Mouse (Mus musculus): ENCODE data around the gene Vars. TPM values are rescaled to one million over a fixed set of nuclear protein-coding genes. Genes with fewer than 3 reads are reported as not detected.
"Not testable (repeated sequence)": the region's sequence is repeated elsewhere in the genome, so short reads cannot be mapped to it uniquely, and the experiment has no call there.

Gene Vars
- polyA plus RNA-seq, 1 experiment from 2014 or later: 222 TPM

- 17% methylated on average over 12 of the region's 12 CpGs for WGBS
- H3K4me3 ChIP-seq: peak overlapping the region; percentile 57
Observed at GRCm38 (mm10) chr17:34959881-34960515, 40.8 kb upstream of the Vars start.

DNA sequence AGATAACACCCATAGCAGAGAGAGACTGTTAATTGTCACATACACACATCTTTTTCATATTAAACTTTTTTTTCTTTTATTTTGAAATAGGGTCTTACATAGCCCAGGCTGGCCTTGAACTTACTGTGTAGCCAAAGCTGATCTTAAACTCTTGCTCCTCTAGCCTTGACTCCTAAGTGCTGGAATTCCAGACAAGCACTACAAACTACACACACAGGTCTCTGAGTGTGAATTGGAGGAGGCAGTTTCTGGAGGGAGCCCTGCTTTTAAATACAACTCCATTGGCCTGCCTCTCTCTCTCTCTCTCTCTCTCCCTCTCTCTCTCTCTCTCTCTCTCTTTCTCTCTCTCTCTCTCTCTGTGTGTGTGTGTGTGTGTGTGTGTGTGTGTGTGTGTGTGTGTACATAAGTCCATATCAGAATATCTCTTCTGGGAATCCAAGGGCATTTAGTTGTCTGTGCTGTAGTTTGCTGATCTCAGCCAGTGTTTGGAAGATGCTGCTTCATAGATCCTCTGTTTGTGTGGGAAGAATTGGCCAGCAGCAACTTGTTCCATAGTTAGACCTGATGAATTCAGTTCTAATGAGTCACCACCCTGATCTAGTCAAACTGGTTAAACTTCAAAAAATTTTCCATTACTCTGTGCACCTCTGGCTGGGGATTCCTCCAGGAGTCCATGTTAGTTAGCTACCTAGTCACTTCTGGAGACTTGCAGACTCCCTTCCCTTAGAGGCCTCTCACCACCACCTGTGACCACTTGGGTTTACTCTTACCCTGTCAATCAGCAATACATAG lies 39.9 kb upstream of the Vars start:
- no peaks in the 10 kb centered on the region for H3K36me3 ChIP-seq
- H3K27ac ChIP-seq: no peak overlapping the region
- H3K4me3 ChIP-seq: no peak overlapping the region
- H3K27me3 ChIP-seq (ENCODE audit: low read depth, poor library complexity, severe bottlenecking): peaks cover 51% of the 10 kb centered on the region
- H3K4me1 ChIP-seq: peaks cover 16% of the 10 kb centered on the region
- DNase-seq (ENCODE audit: low spot score): no peak
- no peaks in the 10 kb centered on the region for H3K9me3 ChIP-seq (replicated peaks)

More at GRCm38 (mm10) chr17:34959881-34960515, 40.8 kb upstream of the Vars start:
- no peaks in the 10 kb centered on the region for H3K9me3 ChIP-seq (replicated peaks)
- H3K27me3 ChIP-seq (ENCODE audit: low read depth, poor library complexity, severe bottlenecking): peaks cover 52% of the 10 kb centered on the region
- H3K36me3 ChIP-seq: no peaks in the 10 kb centered on the region
- H3K27ac ChIP-seq: peak overlapping the region; percentile 89
- no peak for DNase-seq (ENCODE audit: low spot score)
- H3K4me1 ChIP-seq: peaks cover 15% of the 10 kb centered on the region

GRCm38 (mm10) chr17:34962125-34962524 lies 38.7 kb upstream of the Vars start:
- 41% methylated on average over 3 of the region's 3 CpGs for WGBS
- Histone ChIP-seq H3K4me3 (no peak overlapping the region), H3K27me3 (ENCODE audit: low read depth, poor library complexity, severe bottlenecking) (peaks cover 46% of the 10 kb centered on the region), H3K4me1 (peaks cover 16% of the 10 kb centered on the region), H3K27ac (no peak overlapping the region), H3K9me3 (replicated peaks) (no peaks in the 10 kb centered on the region), H3K36me3 (no peaks in the 10 kb centered on the region)
- DNase-seq (ENCODE audit: low spot score): no peak

DNA sequence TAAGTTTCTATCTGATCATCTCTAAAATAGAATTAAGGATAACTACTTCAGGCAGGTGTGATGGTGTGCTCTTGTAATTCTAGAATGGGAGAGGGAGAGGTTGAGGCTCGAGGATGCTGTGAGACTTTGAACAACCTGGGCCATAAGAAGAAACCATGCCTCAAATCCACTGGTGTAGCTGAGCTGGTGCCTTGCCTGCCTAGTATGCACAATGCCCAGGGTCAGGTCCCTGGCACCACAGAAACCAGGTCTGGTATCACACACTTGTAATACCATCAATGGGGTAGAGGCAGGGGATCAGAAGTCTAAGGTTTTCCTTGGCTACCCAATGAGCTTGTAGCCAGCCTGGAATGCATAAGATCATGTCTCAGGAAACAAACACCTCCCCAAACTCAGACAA lies 37.9 kb upstream of the Vars start:
- Histone ChIP-seq H3K27ac (no peak overlapping the region), H3K36me3 (no peaks in the 10 kb centered on the region), H3K9me3 (replicated peaks) (no peaks in the 10 kb centered on the region), H3K4me3 (no peak overlapping the region), H3K27me3 (ENCODE audit: low read depth, poor library complexity, severe bottlenecking) (peaks cover 53% of the 10 kb centered on the region), H3K4me1 (peaks cover 16% of the 10 kb centered on the region)
- 60% methylated on average over 1 of the region's 1 CpGs for WGBS
- DNase-seq (ENCODE audit: low spot score): no peak

GRCm38 (mm10) chr17:34964640-34965049 lies 36.1 kb upstream of the Vars start:
- Histone ChIP-seq H3K27ac (no peak overlapping the region), H3K36me3 (no peaks in the 10 kb centered on the region), H3K4me3 (no peak overlapping the region), H3K27me3 (ENCODE audit: low read depth, poor library complexity, severe bottlenecking) (peaks cover 71% of the 10 kb centered on the region), H3K4me1 (peaks cover 15% of the 10 kb centered on the region), H3K9me3 (replicated peaks) (no peaks in the 10 kb centered on the region)
- no peak for DNase-seq (ENCODE audit: low spot score)
- 24% methylated on average over 1 of the region's 1 CpGs for WGBS

DNA sequence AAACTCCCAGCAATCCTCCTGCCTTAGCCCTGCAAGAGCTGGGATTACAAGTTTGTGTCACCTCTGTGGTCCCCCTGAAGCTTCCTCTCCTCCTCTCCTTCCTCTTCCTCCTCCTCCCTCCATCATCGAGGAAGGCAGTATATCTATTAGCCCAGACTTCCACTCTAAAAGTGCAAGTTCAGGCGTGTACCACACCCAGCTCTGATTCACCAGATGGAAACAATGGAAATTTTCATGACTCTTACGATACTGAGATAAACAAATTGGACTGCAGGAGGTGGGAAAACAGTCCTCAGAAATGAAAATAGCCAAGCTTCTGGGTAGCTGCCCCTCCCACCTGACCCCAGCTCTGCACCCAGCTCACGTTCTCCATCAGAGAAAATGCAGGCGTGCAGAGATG lies 35.2 kb upstream of the Vars start:
- no peaks in the 10 kb centered on the region for H3K36me3 ChIP-seq
- WGBS: 84% methylated on average over 5 of the region's 5 CpGs
- H3K9me3 ChIP-seq (replicated peaks): no peaks in the 10 kb centered on the region
- peaks cover 7% of the 10 kb centered on the region for H3K4me1 ChIP-seq
- H3K27ac ChIP-seq: no peak overlapping the region
- H3K4me3 ChIP-seq: no peak overlapping the region
- peaks cover 75% of the 10 kb centered on the region for H3K27me3 ChIP-seq (ENCODE audit: low read depth, poor library complexity, severe bottlenecking)
- no peak for DNase-seq (ENCODE audit: low spot score)

GRCm38 (mm10) chr17:34969822-34970221 lies 31.0 kb upstream of the Vars start, which contains the start of gene Gm20481:
Gene Gm20481 (plus strand): TSS chr17:34969912.
- not testable (repeated sequence) for H3K9me3 ChIP-seq (replicated peaks); H3K4me3 ChIP-seq; H3K27ac ChIP-seq; DNase-seq (ENCODE audit: low spot score); H3K36me3 ChIP-seq
- Histone ChIP-seq H3K4me1 (peaks cover 11% of the 10 kb centered on the region), H3K27me3 (ENCODE audit: low read depth, poor library complexity, severe bottlenecking) (peaks cover 58% of the 10 kb centered on the region)
- 66% methylated on average over 6 of the region's 11 CpGs for WGBS

DNA sequence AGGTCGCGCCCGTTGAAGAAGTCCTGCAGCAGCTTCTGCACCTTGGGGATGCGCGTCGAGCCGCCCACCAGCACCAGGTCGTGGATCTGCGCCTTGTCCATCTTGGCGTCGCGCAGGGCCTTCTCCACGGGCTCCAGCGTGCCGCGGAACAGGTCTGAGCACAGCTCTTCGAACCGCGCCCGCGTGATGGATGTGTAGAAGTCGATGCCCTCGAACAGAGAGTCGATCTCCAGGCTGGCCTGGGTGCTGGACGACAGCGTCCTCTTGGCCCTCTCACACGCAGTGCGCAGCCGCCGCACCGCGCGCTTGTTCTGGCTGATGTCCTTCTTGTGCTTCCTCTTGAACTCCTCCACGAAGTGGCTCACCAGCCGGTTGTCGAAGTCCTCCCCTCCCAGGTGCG lies 29.9 kb upstream of the Vars start:
- not testable (repeated sequence) for H3K36me3 ChIP-seq; DNase-seq (ENCODE audit: low spot score); H3K9me3 ChIP-seq (replicated peaks); H3K27ac ChIP-seq; H3K4me1 ChIP-seq; H3K4me3 ChIP-seq
- 34% methylated on average over 26 of the region's 37 CpGs for WGBS
- H3K27me3 ChIP-seq (ENCODE audit: low read depth, poor library complexity, severe bottlenecking): peaks cover 50% of the 10 kb centered on the region

DNA sequence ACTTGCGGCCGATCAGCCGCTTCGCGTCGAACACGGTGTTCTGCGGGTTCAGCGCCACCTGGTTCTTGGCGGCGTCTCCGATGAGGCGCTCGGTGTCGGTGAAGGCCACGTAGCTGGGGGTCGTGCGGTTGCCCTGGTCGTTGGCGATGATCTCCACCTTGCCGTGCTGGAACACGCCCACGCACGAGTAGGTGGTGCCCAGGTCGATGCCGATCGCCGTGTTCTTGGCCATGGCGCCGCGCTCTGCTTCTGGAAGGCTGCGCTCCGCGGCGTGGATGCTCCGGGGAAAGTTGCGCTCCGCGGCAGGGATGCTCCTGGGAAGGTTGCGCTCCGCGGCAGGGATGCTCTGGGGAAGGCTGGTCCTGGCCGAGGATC lies 29.1 kb upstream of the Vars start:
- DNase-seq (ENCODE audit: low spot score); H3K27ac ChIP-seq; H3K4me1 ChIP-seq; H3K9me3 ChIP-seq (replicated peaks); H3K36me3 ChIP-seq: not testable (repeated sequence)
- Histone ChIP-seq H3K4me3 (peak overlapping the region; percentile 54), H3K27me3 (ENCODE audit: low read depth, poor library complexity, severe bottlenecking) (peaks cover 49% of the 10 kb centered on the region)
- WGBS: 0% methylated on average over 18 of the region's 43 CpGs

DNA sequence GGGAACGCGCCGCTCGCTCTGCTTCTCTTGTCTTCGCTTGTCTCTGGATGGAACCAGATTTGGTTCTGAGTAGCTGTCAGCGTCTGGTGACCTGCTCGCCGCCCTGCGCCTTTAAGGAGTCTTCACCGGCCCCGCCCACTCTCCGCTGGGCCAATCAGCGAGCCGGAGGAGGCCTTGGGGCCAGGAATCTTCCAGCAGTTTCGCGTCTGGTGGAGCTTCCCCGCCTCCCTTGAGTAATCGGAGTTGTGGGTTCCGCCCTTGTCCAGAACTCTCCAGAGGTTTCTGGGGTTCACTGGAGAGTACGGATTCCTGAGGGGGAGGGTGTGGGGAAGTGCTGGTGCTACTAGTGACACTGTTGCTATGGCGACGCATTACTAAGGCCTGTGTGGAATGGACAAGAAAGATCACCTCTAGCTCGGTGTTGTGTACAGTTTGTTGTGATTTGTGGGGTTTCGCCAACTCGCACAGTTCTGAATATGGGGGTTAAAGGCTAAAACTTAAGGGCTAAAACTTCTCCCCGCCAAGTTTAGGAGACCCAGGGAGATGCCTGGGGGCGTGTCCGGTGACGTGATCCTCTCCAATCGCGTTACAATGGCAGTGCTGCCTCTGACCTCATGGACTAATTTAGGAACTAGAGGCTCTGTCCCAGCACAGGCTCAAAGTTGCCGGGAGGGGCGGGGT lies 28.6 kb upstream of the Vars start, which contains the start of the genes Hspa1a and Hspa1l:
Gene Hspa1a (minus strand): TSS at position 88 of the 681 bp plus-strand sequence.
Gene Hspa1l (plus strand): TSS at position 635 of the 681 bp plus-strand sequence.
- Histone ChIP-seq H3K27ac (peak within 1 kb of the TSS; percentile 77), H3K27me3 (ENCODE audit: low read depth, poor library complexity, severe bottlenecking) (peaks cover 44% of the 10 kb centered on the region), H3K4me3 (peak within 1 kb of the TSS; percentile 54)
- not testable (repeated sequence) for H3K4me1 ChIP-seq; H3K36me3 ChIP-seq; H3K9me3 ChIP-seq (replicated peaks)
- WGBS: 2% methylated on average over 30 of the region's 33 CpGs
- DNase-seq (ENCODE audit: low spot score): peak; percentile 77

DNA sequence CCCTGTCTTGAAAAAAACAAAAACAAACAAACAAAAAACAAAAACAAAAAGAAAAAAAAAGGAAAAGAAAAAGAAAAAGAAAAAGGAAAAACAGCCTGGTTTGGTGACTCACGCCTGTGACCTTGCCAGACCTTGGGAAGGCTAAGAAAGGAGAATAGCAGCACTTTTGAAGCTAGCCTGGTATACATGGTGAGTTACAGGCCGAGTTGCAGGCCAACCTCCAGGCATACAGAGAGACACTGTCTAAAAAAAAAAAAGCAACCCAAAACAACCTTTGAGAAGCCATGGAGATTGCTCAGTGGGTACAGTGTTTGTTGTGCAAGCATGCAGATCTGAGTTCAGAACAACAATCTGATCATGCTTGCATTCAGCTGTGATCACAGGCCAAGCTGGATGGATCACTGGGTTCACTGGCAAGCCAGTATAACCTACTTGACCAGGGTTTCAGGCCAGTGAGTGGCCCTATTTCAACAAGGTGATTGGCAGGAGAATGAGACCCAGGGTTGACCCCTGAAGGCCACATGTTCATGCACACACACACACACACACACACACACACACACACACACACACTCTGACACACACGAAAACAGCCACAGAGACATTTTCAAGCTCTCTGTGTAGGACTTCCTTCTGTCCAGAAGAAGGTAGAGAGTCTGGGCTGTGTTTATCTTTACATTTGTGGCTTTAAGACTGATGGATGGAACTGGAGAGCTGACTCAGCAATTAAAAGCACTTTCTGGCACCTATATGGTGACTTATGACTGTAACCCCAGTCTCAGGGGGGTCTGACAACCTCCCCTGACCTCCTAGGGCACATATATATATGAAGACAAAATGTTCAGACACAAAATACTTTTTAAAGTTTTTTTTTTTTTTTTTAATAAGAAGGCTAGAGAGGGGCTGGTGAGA lies 24.9 kb upstream of the Vars start:
- Histone ChIP-seq H3K4me3 (no peak overlapping the region), H3K9me3 (replicated peaks) (no peaks in the 10 kb centered on the region), H3K36me3 (peaks cover 17% of the 10 kb centered on the region), H3K27ac (no peak overlapping the region), H3K4me1 (peaks cover 13% of the 10 kb centered on the region), H3K27me3 (ENCODE audit: low read depth, poor library complexity, severe bottlenecking) (peaks cover 11% of the 10 kb centered on the region)
- 89% methylated on average over 3 of the region's 3 CpGs for WGBS
- no peak for DNase-seq (ENCODE audit: low spot score)

GRCm38 (mm10) chr17:34977000-34977399 lies 23.8 kb upstream of the Vars start:
- peaks cover 11% of the 10 kb centered on the region for H3K27me3 ChIP-seq (ENCODE audit: low read depth, poor library complexity, severe bottlenecking)
- peaks cover 16% of the 10 kb centered on the region for H3K4me1 ChIP-seq
- DNase-seq (ENCODE audit: low spot score): no peak
- no peak overlapping the region for H3K4me3 ChIP-seq
- H3K27ac ChIP-seq: no peak overlapping the region
- peaks cover 17% of the 10 kb centered on the region for H3K36me3 ChIP-seq
- WGBS: 94% methylated on average over 20 of the region's 20 CpGs
- H3K9me3 ChIP-seq (replicated peaks): no peaks in the 10 kb centered on the region
